9 mouse cellular contexts compared by ENCODE assay signal in the genomic region with DNA sequence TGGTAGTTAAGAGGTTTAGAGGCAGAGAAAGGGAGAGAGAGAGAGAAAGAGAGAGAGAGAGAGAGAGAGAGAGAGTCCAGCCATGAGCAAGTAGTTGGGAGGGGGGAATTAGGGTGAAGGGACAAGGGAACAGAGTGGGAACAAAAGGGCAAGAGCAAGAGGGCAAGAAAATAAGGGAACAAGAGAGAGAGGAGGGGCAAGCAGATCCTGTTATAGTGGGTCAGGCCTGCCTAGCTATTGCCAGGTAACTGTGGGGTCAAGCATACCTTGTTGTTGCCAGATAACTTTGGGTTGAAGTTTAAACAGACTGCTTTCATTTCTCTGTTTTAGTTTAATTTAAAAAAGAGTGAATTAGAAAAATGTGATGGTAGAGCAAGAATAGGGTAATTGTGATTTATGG. TPM values are rescaled to one million over a fixed set of nuclear protein-coding genes. Genes with fewer than 3 reads are reported as not detected.
"Had no signal": no experiment of that assay in that cellular context is flagged by ENCODE, and none has a peak within 500 bp of the region (broad histone marks: within the 10 kb centered on the region; RNA-seq: fewer than 3 reads in every experiment).

No protein-coding gene starts in this region.

RNA-seq across cellular contexts. Expression of a gene that starts 44.4 kb away (rescaled TPM):
- polyA plus RNA-seq: neural tube, embryonic 13.5 days; neural tube, embryonic 14.5 days; neural tube, embryonic 15.5 days; small intestine, adult 2 months; spleen, adult 2 months; stomach, embryonic 14.5 days; stomach, embryonic 15.5 days; stomach, embryonic 16.5 days; testis, adult 2 months had no signal
